Mouse (Mus musculus) gastrocnemius, adult 8-10 months (tissue): ENCODE measurements at regions not wholly inside any gene's neighbourhood (a gene's known extent, or its start where the extent isn't known, plus 50 kb on each side); places are given as distances from the start of the nearest gene placed in this dataset.

ENCODE experiments used
- DNase-seq, 2 experiments: peaks; one replicate each; pipeline ENCODE4 v3.0.0; 2022; ENCODE audit warnings: low spot score in 2 of 2

GRCm38 (mm10) chr9:50257162-50257561 lies 87.6 kb downstream of the Rpl10-ps3 start:
- DNase-seq, result no peak

GRCm38 (mm10) chr9:50244982-50245671 lies 99.6 kb downstream of the Rpl10-ps3 start:
- DNase-seq, result no peak

- no peak for DNase-seq
Observed at GRCm38 (mm10) chr9:50240923-50241322, 103.8 kb downstream of the Rpl10-ps3 start.

- DNase-seq, result peak; percentile 7 to 9
Observed at GRCm38 (mm10) chr9:50235908-50236307, 108.9 kb downstream of the Rpl10-ps3 start.

GRCm38 (mm10) chr9:50234655-50235054 lies 110.1 kb downstream of the Rpl10-ps3 start:
- no peak for DNase-seq

- no peak for DNase-seq
Observed at GRCm38 (mm10) chr9:50232958-50233510, 111.7 kb downstream of the Rpl10-ps3 start.

- DNase-seq, result no peak
Observed at GRCm38 (mm10) chr9:50210481-50210880, 134.3 kb downstream of the Rpl10-ps3 start.

- no peak for DNase-seq
Observed at GRCm38 (mm10) chr9:50199422-50200218, 145.1 kb downstream of the Rpl10-ps3 start.

- no peak for DNase-seq
Observed at GRCm38 (mm10) chr9:50192400-50193110, 152.2 kb downstream of the Rpl10-ps3 start.

- no peak for DNase-seq
Observed at GRCm38 (mm10) chr9:50191136-50191535, 153.6 kb downstream of the Rpl10-ps3 start.

GRCm38 (mm10) chr9:50188576-50189070 lies 156.1 kb downstream of the Rpl10-ps3 start:
- DNase-seq, result no peak

GRCm38 (mm10) chr9:50181360-50181759 lies 163.4 kb downstream of the Rpl10-ps3 start:
- DNase-seq, result no peak

GRCm38 (mm10) chr9:50176131-50176530 lies 168.6 kb downstream of the Rpl10-ps3 start:
- no peak for DNase-seq

- peak; percentile 6 to 17 for DNase-seq
Observed at GRCm38 (mm10) chr9:50171826-50172464, 172.8 kb downstream of the Rpl10-ps3 start.

GRCm38 (mm10) chr9:50171164-50171563 lies 173.6 kb downstream of the Rpl10-ps3 start:
- no peak for DNase-seq

GRCm38 (mm10) chr9:50170637-50171036 lies 174.1 kb downstream of the Rpl10-ps3 start:
- no peak for DNase-seq

- no peak for DNase-seq
Observed at GRCm38 (mm10) chr9:50154618-50155017, 190.2 kb downstream of the Rpl10-ps3 start.

GRCm38 (mm10) chr9:50150091-50150490 lies 194.7 kb downstream of the Rpl10-ps3 start:
- no peak for DNase-seq

- DNase-seq, result no peak
Observed at GRCm38 (mm10) chr9:50142756-50143155, 202.0 kb downstream of the Rpl10-ps3 start.

- no peak for DNase-seq
Observed at GRCm38 (mm10) chr9:50142091-50142490, 202.7 kb downstream of the Rpl10-ps3 start.

- no peak for DNase-seq
Observed at GRCm38 (mm10) chr9:50141176-50141575, 203.6 kb downstream of the Rpl10-ps3 start.
